Mouse (Mus musculus) lung, adult 2 months (tissue): ENCODE results near the gene Ncor2.

Source experiments
- CTCF ChIP-seq: fragments of 200-500 bp; IDR thresholded peaks from 2 replicates; pipeline ENCODE4 v1.5.1; 2011; ENCODE audit warnings: mild to moderate bottlenecking, low read length, control low read depth; ENCODE audit not compliant: insufficient read depth
- POLR2A ChIP-seq: fragments of 200-500 bp; IDR thresholded peaks from 2 replicates; pipeline ENCODE4 v1.6.1; 2011; ENCODE audit warnings: low read depth, mild to moderate bottlenecking, control low read depth, low read length, borderline replicate concordance; ENCODE audit errors: extremely low read depth

GRCm38 (mm10) chr5:125150951-125151564 lies 28.0 kb downstream of the Ncor2 start:
- TF ChIP-seq CTCF (no peak), POLR2A (no peak)
